Mouse (Mus musculus) cerebellum, postnatal 4 days (tissue): ENCODE measurements around the gene Wbp2.

Source experiments
- DNase-seq, 2 experiments: peaks; one replicate each; pipeline ENCODE4 v3.0.0; 2022; ENCODE audit warnings: low spot score in 2 of 2, mixed read lengths in 1 of 2

The Wbp2 gene

DNA sequence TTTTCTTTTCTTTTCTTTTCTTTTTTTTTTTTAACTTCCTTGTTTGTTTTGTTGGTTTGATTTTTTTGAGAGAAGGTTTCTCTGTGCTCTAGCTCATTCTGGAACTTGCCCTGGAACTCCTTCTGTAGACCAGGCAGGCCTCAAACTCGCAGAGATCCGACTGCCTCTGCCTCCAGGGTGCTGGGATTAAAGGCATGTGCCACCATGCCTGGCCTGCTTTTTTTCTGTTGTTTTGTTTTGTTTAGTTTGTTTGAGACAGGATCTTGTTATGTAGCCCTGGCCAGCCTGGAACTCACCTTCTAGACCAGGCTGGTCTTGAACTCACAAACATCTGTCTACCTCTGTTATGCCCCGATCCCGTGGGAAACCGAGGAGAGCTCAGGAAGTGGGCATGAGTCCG lies 2.8 kb upstream of the Wbp2 start:
- no peak for DNase-seq

DNA sequence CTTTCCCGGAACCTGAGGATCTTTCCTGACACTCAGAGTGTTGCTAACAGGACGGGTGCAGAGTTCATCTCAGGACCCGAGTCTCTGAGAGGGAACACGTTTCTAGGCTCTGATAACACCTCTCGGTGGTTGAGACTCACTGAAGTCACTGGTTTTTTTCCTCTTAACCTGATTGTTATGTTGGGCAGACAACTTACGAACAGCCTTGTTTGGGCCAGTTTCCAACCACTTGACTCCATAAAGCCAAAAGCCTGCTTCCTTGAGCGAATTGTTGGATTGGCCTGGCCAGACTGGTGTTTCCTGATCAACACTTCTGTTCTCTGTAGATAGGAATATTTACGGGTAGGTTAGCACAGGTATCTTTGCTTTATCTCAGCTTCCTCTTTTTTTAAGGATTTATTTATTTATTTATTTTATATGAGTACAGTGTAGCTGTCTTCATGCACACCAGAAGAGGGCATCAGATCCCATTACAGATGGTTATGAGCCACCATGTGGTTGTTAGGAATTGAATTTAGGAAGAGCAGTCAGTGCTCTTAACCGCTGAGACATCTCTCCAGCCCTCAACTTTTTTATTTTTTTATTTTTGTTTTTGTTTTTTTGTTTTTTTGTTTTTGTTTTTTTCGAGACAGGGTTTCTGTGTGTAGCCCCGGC lies 2.1 kb upstream of the Wbp2 start:
- DNase-seq = no peak

DNA sequence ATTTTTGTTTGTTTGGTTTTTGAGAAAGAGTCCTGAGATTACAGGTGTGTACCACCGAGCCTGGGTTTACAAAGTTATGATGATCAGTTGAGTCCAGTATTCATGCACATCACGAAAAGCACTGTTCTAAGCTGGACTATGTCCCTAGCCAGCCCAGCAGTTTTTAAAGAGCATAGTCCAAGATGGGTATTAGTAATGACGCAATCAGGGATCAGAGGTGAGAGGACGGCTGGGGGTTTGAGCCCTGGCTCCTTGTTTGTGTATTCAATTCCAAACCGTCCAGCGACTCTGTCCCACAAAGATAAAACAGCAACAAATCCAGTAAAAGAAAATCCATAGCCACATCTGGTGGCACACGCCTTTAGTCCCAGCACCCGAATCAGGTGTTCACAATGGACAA lies 1.4 kb upstream of the Wbp2 start:
- DNase-seq = no peak

DNA sequence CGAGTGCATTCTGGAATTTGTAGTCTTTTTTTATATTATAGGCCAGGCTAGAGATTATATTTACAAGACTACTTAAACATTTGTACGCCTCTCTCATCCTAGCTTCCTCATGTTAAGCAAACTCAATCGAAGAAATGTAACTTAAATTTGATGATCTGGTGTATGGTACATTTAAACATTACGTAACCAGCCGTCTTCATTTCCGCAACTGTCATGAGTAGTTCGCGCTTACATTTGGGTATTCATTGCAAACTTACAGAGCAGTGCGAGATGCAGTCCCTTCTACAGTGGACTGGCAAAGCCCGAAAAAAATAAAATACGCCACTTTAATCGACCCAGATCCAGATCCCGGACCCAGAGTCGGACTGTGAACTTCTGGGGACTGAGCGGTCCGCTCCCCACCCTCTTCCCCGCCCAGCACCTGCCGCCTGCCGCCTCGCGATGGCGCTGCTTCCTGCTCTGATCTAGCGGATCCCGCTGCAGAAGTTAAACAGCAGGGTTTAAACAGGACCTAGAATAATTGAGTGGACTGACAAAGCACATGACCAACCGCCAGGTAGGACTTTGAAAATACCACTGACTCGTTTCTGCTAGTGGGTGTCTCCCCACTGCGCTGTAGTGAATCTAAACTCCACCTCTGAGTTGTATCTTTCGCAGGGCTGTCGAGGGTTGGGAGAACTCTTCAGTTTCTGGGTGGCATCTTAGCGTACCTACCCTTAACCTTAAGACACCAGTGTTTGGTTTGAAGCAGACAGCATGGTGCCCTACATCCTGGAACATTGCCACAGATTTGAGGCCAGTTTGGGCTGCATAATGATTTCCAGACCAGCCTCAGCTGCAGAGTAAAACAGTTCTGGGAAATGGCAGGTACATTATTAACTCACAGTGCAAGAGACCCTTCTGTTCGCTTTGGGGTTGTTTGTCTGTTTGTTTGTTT lies 667 bp upstream of the Wbp2 start:
- peak; percentile 84 to 91 for DNase-seq

DNA sequence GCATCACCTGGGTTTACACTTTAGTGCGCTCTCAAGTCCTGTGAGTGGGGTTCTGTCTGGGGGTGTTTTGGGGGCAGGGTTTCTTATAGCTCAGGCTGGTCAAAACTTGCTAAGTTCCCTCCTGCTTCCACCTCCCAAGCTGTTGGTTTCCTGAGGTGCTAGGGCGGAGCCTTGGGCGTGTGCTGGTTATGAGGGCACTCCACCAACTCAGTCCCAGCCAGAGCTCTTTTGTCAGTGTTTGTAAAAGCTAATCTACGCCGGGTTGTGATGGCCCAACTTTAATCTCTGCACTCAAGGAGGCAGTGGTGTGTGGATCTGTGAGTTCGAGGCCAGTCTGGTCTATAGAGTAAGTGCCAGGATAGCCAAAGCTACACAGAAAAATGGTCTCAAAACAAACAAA lies 2.6 kb downstream of the Wbp2 start:
- DNase-seq = no peak

DNA sequence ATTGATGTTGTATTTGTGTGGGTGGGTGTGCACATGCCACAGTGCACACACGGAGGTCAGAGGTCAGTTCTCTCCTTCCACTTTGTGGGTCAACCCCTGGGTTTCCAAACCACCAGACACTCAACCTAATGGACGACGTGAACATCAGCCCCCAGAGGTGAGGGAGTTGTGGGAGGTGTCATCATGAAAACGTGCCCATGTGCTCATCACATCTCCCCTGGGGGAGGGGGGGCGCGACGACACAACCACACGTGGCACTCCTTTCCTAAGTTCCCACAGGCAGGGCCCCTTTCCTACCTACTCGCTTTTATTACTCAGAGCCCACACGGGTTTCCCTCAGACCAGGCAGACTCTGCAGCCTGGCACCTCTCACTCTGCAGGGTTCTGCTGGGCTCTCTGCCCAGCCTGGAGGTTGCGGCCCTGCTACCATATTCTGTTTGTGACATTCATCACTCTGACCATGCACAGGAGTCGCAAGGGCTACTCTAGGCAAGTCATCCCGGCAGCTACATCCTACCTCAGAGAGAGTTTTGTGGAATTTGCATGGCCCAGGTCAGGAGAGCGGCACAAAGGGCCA lies 3.6 kb downstream of the Wbp2 start:
- no peak for DNase-seq

DNA sequence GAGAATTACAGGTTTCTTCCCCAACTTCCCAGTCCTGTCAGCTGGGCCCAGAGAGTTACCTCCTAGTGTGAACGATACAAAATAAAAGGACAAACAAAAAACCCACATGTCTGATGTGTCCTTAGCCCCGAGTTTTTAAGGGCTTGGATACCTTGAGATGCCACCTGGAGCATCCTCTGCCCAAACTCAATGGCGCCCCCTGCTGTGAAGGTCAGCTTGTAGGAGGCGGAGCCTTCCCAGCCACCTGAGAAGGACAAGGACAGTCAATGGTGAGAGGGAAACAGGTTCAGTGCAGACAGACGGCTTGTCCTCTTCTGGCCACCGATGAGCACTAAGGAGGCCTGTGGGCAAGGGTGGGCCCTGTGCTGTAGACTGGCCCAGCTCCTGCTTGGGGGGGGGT lies 5.7 kb downstream of the Wbp2 start:
- no peak for DNase-seq

DNA sequence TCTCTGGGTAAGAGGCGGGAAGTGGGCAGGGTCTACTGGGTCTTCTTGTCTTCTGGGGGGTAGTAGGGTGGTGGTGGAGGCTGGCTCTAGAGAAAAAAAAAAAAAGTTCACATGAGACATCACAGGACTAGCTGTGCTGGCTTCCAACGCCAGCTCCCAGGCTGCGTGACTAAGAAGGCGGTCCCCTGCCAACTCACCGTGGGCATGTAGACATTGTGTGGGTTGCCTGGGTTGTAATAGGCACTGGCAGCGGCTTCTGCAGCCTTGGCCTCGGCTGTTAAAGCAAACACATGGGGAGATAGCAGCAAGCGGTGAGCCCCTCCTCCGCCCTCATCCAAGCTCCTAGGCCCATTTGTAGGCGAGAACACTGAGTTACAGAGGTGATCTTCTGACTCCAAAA lies 7.3 kb downstream of the Wbp2 start:
- DNase-seq = no peak

DNA sequence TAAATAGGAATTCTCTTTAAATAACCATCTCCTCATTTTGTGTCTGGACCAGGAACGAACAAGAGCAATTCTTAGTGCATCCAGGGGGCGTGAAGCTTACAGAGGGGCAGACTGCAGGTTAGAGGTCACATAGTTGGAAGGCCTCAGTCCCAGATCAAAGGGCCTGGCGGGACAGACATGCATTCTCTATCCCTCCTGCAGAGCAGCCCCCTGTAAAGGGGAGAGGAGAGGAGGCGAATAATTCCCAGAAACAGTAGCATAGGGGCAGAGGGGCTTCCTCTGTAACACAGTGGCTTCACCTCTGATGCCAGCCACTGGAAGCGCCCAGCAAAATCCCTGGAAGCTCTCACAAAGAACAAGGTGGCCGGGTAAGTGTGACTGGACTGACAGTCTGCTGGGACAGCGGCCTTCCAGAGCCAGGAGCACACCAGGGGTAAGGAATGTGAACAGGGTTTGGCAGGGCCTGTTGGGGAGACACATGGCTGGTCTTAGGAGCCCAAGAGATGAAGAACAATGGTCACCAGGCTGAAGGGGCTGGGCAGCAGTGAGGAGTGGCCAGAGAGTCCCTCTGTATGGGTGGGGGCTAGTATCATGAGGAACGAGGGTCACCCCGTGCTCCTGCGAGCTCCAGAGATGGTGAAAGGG lies 8.0 kb downstream of the Wbp2 start:
- no peak for DNase-seq

DNA sequence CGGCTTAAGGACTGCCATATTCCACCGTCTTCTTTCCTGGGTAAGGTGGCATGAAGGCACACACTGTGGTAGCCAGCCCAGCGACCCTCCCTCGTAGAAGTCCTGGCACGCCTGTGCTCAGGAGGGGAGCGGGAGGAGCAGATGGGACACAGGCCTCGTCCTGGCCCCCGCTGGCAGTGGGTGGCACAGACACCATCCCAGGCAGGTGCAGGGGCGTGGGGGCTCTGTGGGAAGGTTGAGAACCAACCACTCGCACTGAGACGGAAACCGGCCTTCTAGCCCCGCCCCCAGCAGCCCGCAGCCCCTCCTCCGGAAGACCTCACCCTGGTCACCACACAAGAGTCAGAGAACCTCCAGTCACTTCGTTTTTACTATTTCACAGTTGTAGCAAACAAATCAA lies 8.6 kb downstream of the Wbp2 start:
- no peak for DNase-seq

DNA sequence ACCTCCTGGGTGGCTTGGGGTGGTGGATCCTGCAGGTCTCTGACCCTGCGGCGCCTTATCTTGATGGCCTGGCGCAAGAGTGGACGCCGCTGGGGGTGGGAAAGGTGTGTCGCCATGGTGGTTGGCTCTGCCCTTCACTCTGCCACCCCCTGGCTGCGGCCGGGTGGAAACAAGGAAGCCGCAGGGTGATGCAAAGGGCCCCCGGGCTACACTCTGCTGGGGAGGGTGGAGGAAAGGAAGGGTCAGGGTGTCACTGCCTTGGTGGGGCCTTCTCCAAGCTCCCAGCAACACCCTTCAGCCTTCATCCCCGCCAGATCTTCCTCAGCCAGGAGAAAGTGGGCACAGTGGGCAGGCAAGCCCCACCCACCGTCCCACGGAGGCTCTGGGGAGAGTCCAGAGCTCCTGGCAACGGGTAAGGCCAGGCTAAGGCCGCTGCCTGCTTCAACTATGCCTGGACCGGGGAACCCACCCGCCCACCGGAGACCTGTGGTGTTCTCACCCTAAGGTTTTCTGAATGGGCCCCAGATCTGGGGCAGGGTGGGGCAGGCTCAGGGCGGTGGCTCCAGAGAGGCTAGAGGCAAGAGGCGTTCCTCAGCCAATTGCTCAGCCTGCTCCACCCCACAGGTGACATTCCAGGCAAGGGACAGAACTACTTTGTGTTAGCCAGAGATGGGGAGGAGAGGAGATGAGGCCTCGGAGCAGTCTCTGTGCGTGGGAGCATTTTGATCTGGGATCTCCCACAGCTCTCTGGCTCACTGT lies 9.2 kb downstream of the Wbp2 start, which contains the start of gene Unc13d:
Gene Unc13d (minus strand): TSS at position 516 of the 759 bp plus-strand sequence.
- DNase-seq = no peak

DNA sequence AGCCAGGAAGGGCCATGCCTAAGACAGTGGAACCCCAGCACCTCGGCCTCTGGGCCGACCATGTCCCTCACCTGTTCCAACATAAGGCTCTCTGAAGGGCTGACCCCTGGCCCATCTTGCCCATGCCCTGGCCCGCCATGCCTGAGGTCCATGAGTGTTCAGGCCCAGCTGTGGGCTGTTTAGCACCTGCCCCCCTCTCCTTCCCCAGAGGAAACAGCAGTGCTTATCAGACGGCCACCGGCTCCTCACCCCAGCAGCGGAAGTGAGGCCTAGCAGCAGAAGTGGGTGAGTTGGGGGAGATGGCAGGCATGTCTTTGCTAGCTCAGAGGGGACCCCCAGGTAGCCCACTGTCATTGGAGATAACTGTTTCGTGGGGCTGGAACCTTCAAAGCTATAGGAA lies 10.0 kb downstream of the Wbp2 start:
- DNase-seq = no peak

DNA sequence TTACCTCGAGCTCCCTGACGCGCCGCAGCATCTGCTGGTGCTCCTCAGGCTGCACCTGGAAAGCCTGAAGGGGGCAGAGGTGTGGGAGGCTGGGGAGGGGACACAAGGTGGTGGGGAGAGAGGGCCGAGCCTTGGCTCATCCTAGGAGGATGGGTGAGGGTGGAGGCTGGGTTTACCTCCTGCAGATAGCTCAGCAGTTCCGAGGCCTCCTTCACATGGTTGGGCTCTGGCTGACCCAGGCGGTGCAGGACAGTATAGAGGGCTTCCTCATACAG lies 10.6 kb downstream of the Wbp2 start:
- no peak for DNase-seq

DNA sequence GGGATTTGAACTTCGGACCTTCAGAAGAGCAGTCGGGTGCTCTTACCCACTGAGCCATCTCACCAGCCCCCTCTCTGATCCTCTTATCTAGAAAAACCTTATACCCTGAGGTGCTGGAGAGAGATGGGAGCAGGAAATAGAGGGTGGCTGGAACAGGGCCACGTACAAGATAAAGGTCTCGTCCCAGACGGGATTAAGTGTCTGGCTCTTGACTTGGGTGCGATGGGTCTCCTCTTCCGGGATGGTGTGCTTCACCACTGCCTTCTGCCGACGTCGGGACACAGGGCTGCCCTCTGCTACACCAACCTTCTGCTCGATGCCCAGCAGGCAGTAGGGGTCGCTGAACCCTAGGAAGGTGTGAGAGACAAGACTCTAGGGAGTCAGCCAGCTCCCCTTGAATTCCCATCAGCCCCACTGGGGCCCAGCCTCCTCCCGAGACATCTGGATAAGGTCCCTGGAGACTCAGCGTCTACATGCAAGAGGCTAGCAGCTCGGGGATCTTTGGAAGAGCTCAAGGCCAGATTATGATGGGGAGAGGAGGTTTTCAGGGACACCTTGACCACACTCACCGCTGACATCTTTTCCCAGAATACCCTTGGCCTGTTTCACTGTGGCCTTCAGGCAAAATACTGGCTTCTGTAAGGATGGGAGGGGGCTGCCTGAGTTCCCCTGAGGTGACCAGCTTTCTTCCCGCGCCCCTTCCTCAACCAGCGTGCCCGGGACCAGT lies 11.1 kb downstream of the Wbp2 start:
- DNase-seq = no peak

DNA sequence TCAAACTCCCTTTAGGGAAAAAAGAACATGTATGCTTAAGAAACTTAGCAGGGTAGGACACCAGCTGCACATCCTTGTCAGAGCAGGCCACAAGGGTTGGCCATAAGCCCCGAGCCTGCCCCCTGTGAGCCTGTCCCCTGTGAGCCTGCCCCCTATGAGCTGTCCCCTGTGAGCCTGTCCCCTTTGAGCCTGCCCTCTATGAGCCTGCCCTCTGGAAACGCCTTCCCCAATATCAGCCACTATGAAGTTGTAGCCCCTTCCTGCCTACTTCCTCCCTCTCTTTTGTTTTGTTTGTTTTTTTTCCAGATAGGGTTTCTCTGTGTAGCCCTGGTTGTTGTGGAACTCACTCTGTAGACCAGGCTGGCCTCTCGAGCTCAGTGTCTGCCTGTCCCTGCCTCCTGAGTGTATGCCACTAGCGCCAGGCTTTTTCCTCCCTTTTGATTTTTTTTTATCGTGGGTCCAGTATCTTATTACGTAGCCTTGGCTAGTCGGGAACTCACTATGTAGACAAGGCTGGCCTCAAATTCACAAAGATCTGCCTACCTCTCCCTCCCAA lies 12.3 kb downstream of the Wbp2 start:
- DNase-seq = no peak

DNA sequence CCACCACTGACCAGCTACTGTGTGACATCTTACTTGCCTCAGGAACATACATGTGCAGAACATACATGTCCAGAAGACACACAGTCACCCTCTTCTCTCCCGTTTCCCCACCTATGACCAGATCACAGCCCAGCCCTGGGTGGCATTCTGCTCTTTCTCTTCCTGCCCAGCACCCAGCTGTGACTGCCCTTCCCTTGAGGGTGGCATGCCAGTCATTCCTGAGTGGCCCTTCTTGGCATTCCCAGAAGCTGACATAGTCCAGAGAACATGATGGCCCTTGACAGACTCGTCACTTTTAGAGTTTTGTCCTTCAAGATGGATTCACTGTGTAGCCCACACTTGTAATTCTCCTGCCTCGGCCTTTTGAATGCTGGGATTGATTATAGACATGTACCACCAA lies 14.2 kb downstream of the Wbp2 start:
- no peak for DNase-seq

DNA sequence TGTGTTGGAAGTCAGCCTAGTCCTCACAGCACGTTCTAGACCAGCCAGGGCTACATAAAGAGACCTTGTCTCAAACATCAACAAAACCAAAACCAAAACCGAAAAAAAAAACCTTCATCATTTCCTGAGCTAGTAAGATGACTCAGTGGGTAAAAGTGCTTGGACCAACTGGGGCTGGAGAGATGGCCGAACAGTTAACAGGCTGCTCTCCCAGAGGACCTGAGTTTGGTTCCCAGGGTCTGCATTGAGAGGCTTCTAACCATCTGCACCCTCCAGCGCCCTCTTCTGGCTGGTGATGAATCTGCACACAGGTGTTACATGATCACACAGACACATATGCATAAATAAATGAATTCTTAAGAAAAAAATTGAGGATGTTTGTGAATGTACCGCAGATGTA lies 15.3 kb downstream of the Wbp2 start:
- no peak for DNase-seq

DNA sequence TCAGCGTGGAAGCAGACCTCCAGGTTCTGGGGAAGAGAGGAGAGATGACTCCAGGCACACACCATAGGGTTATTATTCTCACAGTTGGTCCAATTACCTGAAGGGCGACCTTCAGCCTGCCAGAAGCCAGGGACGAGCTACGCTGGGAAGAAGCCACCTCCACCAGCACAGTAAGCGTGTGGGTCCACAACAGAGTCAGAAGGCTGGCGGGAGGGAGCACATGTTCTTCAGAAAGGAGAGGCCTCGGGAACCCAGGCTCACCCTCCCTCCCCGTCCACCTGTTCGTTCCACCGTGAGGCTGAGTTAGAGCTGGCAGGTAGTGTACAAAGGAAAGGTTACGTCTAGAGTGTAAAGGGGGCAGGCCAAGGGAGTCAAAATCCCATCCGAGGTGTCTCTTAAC lies 21.4 kb downstream of the Wbp2 start:
- no peak for DNase-seq

DNA sequence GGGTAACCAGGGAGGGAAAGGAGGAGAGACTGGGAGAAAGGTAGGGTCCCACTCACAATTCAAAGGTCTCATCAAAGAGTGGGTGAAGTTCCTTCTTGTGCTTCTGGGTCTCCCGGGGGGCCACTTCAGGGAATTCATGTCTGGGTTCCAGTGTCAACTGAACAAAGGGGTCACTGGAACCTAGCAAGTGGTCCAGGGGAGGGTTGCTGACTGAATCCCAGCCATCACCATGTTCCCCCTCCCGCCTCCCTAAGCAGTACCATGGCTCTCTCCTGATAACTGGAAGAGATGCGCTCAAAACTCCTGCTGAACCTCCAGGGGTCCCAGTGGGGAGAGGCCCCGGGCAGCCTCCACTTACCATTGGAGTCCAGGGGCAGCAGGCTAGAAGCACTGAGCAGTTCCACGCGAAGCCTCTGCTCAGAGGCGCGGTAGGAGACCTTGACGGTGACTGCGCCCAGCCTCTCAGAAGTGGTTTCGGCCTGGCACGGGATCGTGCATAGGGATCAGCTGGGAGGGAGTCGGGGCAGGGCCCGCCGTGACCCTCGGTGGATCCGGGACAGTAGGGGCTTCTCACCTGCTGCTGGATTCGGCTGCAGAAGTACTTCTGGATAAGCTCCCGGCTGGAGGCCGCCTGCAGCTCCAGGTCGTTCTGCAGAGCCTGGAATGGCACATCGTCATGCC lies 22.5 kb downstream of the Wbp2 start:
- DNase-seq = no peak

DNA sequence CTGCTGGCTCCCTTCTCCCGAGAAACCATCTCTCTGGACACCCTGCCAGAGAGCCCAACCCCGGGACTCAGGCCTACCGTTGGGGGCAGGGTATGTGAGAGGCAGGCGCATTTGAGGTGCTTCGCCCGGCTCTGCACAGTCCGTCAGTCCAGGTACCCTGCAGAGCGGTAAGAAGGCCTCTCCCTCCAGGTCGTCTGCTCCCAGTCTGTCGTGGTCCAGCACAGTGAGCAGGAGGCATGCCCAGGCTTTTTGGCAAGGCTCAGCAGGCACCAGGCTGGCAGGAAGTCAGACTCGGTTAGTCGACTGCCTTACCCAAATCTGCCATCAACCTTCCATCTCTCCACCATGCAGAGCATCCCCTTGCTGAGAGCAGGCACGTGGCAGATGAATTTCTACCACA lies 23.2 kb downstream of the Wbp2 start:
- peak in 1 of 2 experiments; percentile 57 for DNase-seq
